Mouse (Mus musculus): ENCODE results near the gene Lyg2.

Gene Lyg2

GRCm38 (mm10) chr1:37916393-37916792 is at the start of gene Lyg2:
Gene Lyg2 (minus strand): TSS chr1:37916493.
- DNase-seq (ENCODE audit: extremely low spot score, low read depth, low spot score), result no peak

GRCm38 (mm10) chr1:37965571-37965970 is 49.3 kb upstream of the Lyg2 start:
- DNase-seq (ENCODE audit: extremely low spot score, low read depth, low spot score), result no peak

GRCm38 (mm10) chr1:37959486-37959885 is 43.2 kb upstream of the Lyg2 start:
- no peak for DNase-seq (ENCODE audit: extremely low spot score, low read depth, low spot score)

GRCm38 (mm10) chr1:37958516-37958915 is 42.2 kb upstream of the Lyg2 start:
- no peak for DNase-seq (ENCODE audit: extremely low spot score, low read depth, low spot score)

GRCm38 (mm10) chr1:37957659-37958058 is 41.4 kb upstream of the Lyg2 start, which contains the start of gene Lyg1:
Gene Lyg1 (minus strand): TSS chr1:37957759.
- DNase-seq (ENCODE audit: extremely low spot score, low read depth, low spot score), result no peak

GRCm38 (mm10) chr1:37956690-37957431 is 40.6 kb upstream of the Lyg2 start:
- DNase-seq (ENCODE audit: extremely low spot score, low read depth, low spot score), result no peak

- DNase-seq (ENCODE audit: extremely low spot score, low read depth, low spot score), result no peak
Observed at GRCm38 (mm10) chr1:37955251-37955650, 39.0 kb upstream of the Lyg2 start.

GRCm38 (mm10) chr1:37954786-37955185 is 38.5 kb upstream of the Lyg2 start:
- DNase-seq (ENCODE audit: extremely low spot score, low read depth, low spot score), result no peak

- no peak for DNase-seq (ENCODE audit: extremely low spot score, low read depth, low spot score)
Observed at GRCm38 (mm10) chr1:37948906-37949305, 32.6 kb upstream of the Lyg2 start.

- no peak for DNase-seq (ENCODE audit: extremely low spot score, low read depth, low spot score)
Observed at GRCm38 (mm10) chr1:37931806-37932205, 15.5 kb upstream of the Lyg2 start.

- DNase-seq (ENCODE audit: extremely low spot score, low read depth, low spot score), result no peak
Observed at GRCm38 (mm10) chr1:37925971-37926370, 9.7 kb upstream of the Lyg2 start.

GRCm38 (mm10) chr1:37922536-37922935 is 6.2 kb upstream of the Lyg2 start:
- no peak for DNase-seq (ENCODE audit: extremely low spot score, low read depth, low spot score)

- DNase-seq (ENCODE audit: extremely low spot score, low read depth, low spot score), result no peak
Observed at GRCm38 (mm10) chr1:37918096-37918495, 1.8 kb upstream of the Lyg2 start.

GRCm38 (mm10) chr1:37917666-37918065 is 1.4 kb upstream of the Lyg2 start:
- DNase-seq (ENCODE audit: extremely low spot score, low read depth, low spot score), result no peak

GRCm38 (mm10) chr1:37912751-37913150 is 3.5 kb downstream of the Lyg2 start:
- DNase-seq (ENCODE audit: extremely low spot score, low read depth, low spot score), result no peak

GRCm38 (mm10) chr1:37903178-37903577 is 13.1 kb downstream of the Lyg2 start:
- no peak for DNase-seq (ENCODE audit: extremely low spot score, low read depth, low spot score)

GRCm38 (mm10) chr1:37900288-37900687 is 16.0 kb downstream of the Lyg2 start:
- DNase-seq (ENCODE audit: extremely low spot score, low read depth, low spot score), result no peak

- DNase-seq (ENCODE audit: extremely low spot score, low read depth, low spot score), result no peak
Observed at GRCm38 (mm10) chr1:37899816-37900215, 16.5 kb downstream of the Lyg2 start.

GRCm38 (mm10) chr1:37894606-37895005 is 21.7 kb downstream of the Lyg2 start:
- no peak for DNase-seq (ENCODE audit: extremely low spot score, low read depth, low spot score)

- DNase-seq (ENCODE audit: extremely low spot score, low read depth, low spot score), result no peak
Observed at GRCm38 (mm10) chr1:37891400-37891799, 24.9 kb downstream of the Lyg2 start.

- peak; percentile 89 for DNase-seq (ENCODE audit: extremely low spot score, low read depth, low spot score)
Observed at GRCm38 (mm10) chr1:37890025-37890652, 26.2 kb downstream of the Lyg2 start, which contains the start of the genes Mitd1 and Mrpl30. Gene Mitd1 (minus strand): TSS chr1:37890411. Gene Mrpl30 (plus strand): TSS chr1:37890477.

- DNase-seq (ENCODE audit: extremely low spot score, low read depth, low spot score), result no peak
Observed at GRCm38 (mm10) chr1:37889206-37889605, 27.1 kb downstream of the Lyg2 start.
